Mouse (Mus musculus): ENCODE measurements around the gene Pafah2.

DNA sequence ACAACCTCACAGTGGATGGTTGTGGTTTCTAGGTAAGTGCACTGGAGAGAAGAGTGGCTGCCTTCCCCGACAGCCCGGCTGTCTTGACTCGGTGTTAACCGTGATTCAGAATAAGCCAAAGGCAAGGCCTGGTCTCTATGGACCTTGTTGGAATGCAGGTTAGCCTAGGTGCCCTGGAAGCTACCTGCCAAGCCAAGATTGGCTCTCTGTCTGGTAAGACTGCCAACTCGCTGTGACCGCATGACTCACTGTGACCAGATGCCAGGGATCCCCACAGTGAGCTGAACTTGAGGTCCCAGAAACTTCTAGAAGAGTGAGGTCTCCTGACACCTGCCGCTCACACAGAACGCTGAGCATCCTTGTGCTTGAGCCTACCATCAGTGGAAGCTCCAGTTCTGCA lies 80.8 kb downstream of the Pafah2 start:
- no peak for TF ChIP-seq CTCF (IDR thresholded peaks at IDR 0.05; ENCODE audit: extremely low read depth, insufficient read depth, low read length)
- TF ChIP-seq POLR2A (IDR thresholded peaks at IDR 0.05; ENCODE audit: extremely low read depth, insufficient read depth, low read length), result 0 out of 2 replicates have a peak, but pooled peaks have one; percentile 9
